Mouse (Mus musculus) testis, adult 2 months (tissue): ENCODE results near the gene Ankrd37.

ENCODE experiments used
- CTCF ChIP-seq: fragments of 200-500 bp; IDR thresholded peaks from 2 replicates; pipeline ENCODE4 v1.5.1; 2012; ENCODE audit warnings: low read depth, mild to moderate bottlenecking, inconsistent platforms, low read length, moderate library complexity; ENCODE audit not compliant: control insufficient read depth, insufficient read depth, insufficient replicate concordance
- POLR2A ChIP-seq: fragments of 200-500 bp; IDR thresholded peaks from 2 replicates; pipeline ENCODE4 v1.6.1; 2012; ENCODE audit warnings: low read depth, mild to moderate bottlenecking, inconsistent platforms, low read length, moderate library complexity; ENCODE audit not compliant: control insufficient read depth

DNA sequence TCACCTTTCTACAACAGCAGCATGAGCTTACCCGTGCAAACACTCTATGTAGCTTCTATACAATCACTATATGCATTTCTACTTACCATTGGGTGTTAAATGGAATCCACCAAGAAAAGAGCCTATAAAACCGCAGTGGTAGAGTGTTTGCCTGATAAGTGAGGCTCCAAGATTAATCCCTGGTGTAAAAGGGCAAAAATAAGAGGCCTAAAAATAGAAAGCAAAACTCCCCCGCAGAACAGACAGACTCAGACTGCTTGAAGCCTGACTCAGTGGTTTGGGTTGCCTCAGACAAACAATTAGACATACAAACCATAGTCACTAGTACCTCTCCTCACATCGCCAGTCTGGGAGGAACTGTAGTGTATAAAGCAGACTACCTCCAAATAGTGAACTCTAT lies at the start of gene Ankrd37:
- TF ChIP-seq CTCF (no peak), POLR2A (no peak)
